Mouse (Mus musculus): ENCODE data around the gene Slc36a1. TPM values are rescaled to one million over a fixed set of nuclear protein-coding genes. Genes with fewer than 3 reads are reported as not detected.

Gene Slc36a1
- polyA plus RNA-seq, 1 experiment from 2014 or later = 2.8 TPM

DNA sequence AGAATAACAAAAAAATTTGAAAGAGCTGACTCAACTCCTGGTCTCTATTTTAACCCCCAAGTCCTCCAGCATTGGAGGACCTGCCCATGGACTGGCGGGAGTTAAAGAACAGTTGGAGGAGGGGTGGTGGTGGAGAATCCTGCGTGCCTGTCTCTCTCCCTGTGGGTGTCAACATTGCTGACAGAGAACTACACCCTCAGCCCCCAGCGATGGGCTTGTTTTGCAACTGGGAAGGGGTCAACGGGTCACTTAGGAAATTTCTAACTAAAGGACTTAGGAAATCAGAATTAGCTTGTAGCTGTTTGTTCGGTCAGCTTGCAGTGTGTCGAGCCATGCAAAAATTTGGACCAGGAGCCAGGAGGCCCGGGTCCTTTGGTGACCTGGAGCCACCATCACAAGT lies 21.0 kb upstream of the Slc36a1 start:
- Histone ChIP-seq H3K9ac (replicated peaks) (no peak overlapping the region), H3K27ac (no peak overlapping the region), H3K4me3 (replicated peaks) (no peak overlapping the region), H3K9me3 (no peaks in the 10 kb centered on the region), H3K4me1 (replicated peaks) (no peaks in the 10 kb centered on the region), H3K4me2 (replicated peaks) (no peak overlapping the region), H3K27me3 (no peaks in the 10 kb centered on the region), H3K36me3 (no peaks in the 10 kb centered on the region)
- ATAC-seq = no peak
- WGBS = 67% methylated on average over 7 of the region's 7 CpGs

DNA sequence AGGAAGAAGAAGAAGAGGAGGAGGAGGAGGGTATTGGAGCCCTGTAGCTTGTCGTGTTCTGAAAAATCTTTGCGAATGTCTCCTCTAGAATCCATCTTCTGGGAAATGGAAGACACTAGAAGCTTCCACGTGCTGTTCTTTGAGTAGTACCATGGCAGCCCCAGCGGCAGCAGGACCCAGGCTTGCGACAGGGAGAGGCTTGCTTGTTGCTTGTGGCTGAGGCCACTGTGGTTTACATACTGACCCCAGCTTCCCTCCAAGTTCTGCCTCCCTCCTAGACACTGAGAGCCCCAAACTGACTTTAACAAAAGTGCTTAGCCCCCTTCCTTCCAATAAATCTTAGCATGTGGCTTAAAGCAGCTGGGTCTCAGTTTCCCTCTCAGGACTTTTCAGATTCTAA lies 19.9 kb upstream of the Slc36a1 start:
- Histone ChIP-seq H3K27ac (no peak overlapping the region), H3K4me1 (replicated peaks) (no peaks in the 10 kb centered on the region), H3K9ac (replicated peaks) (no peak overlapping the region), H3K4me3 (replicated peaks) (no peak overlapping the region), H3K9me3 (no peaks in the 10 kb centered on the region), H3K36me3 (no peaks in the 10 kb centered on the region), H3K4me2 (replicated peaks) (no peak overlapping the region), H3K27me3 (no peaks in the 10 kb centered on the region)
- 86% methylated on average over 5 of the region's 5 CpGs for WGBS
- ATAC-seq = no peak

GRCm38 (mm10) chr11:55184733-55185291 lies 19.3 kb upstream of the Slc36a1 start, which contains the start of gene Slc36a2:
Gene Slc36a2, minus strand, starts transcription at chr11:55185077.
- no peak within 1 kb of the TSS for H3K4me2 ChIP-seq (replicated peaks)
- H3K36me3 ChIP-seq = no peaks in the 10 kb centered on the region
- no peaks in the 10 kb centered on the region for H3K9me3 ChIP-seq
- no peak within 1 kb of the TSS for H3K9ac ChIP-seq (replicated peaks)
- no peaks in the 10 kb centered on the region for H3K4me1 ChIP-seq (replicated peaks)
- H3K4me3 ChIP-seq (replicated peaks) = no peak within 1 kb of the TSS
- no peak for ATAC-seq
- H3K27ac ChIP-seq = no peak within 1 kb of the TSS
- no peaks in the 10 kb centered on the region for H3K27me3 ChIP-seq
- WGBS = 19% methylated on average over 10 of the region's 10 CpGs

- H3K4me2 ChIP-seq (replicated peaks) = no peak overlapping the region
- H3K27me3 ChIP-seq = no peaks in the 10 kb centered on the region
- H3K9ac ChIP-seq (replicated peaks) = no peak overlapping the region
- no peaks in the 10 kb centered on the region for H3K36me3 ChIP-seq
- WGBS = 87% methylated on average over 4 of the region's 4 CpGs
- no peaks in the 10 kb centered on the region for H3K9me3 ChIP-seq
- no peaks in the 10 kb centered on the region for H3K4me1 ChIP-seq (replicated peaks)
- no peak overlapping the region for H3K27ac ChIP-seq
- ATAC-seq = no peak
- H3K4me3 ChIP-seq (replicated peaks) = no peak overlapping the region
Measured at GRCm38 (mm10) chr11:55187292-55187691, 16.9 kb upstream of the Slc36a1 start.

DNA sequence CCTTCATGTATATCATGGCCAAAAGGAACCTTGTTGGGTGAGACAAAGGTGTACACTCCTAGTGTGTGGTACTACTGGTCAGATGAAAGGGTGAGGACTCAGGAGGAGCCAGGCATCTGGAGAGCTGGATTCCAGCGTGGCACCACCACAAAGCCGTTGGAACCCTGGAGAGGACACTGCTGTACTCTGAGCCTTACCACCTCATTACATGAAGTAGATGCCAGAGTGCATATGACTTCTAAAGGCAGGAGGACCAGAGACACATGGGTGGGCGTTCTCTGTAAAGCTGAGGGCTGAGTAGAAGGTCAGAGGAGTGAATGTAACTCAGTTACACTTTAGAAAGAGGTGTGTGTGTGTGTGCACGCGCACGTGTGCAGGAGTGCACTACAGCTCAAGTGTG lies 16.4 kb upstream of the Slc36a1 start:
- 86% methylated on average over 6 of the region's 6 CpGs for WGBS
- Histone ChIP-seq H3K4me2 (replicated peaks) (no peak overlapping the region), H3K9ac (replicated peaks) (no peak overlapping the region), H3K4me3 (replicated peaks) (no peak overlapping the region), H3K36me3 (no peaks in the 10 kb centered on the region), H3K9me3 (no peaks in the 10 kb centered on the region), H3K27ac (no peak overlapping the region), H3K4me1 (replicated peaks) (no peaks in the 10 kb centered on the region), H3K27me3 (no peaks in the 10 kb centered on the region)
- ATAC-seq = no peak

- Histone ChIP-seq H3K9ac (replicated peaks) (no peak overlapping the region), H3K36me3 (no peaks in the 10 kb centered on the region), H3K4me3 (replicated peaks) (no peak overlapping the region), H3K27me3 (no peaks in the 10 kb centered on the region), H3K4me2 (replicated peaks) (no peak overlapping the region), H3K9me3 (no peaks in the 10 kb centered on the region), H3K4me1 (replicated peaks) (no peaks in the 10 kb centered on the region), H3K27ac (no peak overlapping the region)
- 81% methylated on average over 3 of the region's 3 CpGs for WGBS
- ATAC-seq = no peak
Measured at GRCm38 (mm10) chr11:55190216-55190615, 13.9 kb upstream of the Slc36a1 start.

DNA sequence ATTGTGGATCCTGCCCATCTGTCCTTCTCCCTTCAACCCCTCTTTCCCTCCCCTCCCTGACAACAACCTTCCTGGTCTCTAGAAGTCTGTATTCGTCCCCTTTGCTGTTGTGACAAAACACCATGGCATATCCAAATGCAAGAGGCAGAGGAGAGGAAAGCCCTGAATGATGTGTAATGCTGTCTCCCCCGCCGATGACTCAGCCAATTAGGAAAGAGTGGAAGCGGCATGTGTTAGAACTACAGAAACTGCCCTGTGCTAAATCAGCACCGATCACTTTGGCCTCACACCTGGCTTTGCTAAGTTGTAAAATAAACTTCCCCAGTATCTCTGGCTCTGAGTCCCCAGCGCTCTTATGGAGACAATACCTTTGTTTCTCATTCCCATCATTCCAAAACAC lies 7.1 kb upstream of the Slc36a1 start:
- no peaks in the 10 kb centered on the region for H3K36me3 ChIP-seq
- WGBS = 80% methylated on average over 6 of the region's 6 CpGs
- H3K27ac ChIP-seq = no peak overlapping the region
- no peak overlapping the region for H3K4me2 ChIP-seq (replicated peaks)
- no peak overlapping the region for H3K4me3 ChIP-seq (replicated peaks)
- H3K4me1 ChIP-seq (replicated peaks) = no peaks in the 10 kb centered on the region
- no peaks in the 10 kb centered on the region for H3K27me3 ChIP-seq
- H3K9me3 ChIP-seq = no peaks in the 10 kb centered on the region
- no peak for ATAC-seq
- no peak overlapping the region for H3K9ac ChIP-seq (replicated peaks)

DNA sequence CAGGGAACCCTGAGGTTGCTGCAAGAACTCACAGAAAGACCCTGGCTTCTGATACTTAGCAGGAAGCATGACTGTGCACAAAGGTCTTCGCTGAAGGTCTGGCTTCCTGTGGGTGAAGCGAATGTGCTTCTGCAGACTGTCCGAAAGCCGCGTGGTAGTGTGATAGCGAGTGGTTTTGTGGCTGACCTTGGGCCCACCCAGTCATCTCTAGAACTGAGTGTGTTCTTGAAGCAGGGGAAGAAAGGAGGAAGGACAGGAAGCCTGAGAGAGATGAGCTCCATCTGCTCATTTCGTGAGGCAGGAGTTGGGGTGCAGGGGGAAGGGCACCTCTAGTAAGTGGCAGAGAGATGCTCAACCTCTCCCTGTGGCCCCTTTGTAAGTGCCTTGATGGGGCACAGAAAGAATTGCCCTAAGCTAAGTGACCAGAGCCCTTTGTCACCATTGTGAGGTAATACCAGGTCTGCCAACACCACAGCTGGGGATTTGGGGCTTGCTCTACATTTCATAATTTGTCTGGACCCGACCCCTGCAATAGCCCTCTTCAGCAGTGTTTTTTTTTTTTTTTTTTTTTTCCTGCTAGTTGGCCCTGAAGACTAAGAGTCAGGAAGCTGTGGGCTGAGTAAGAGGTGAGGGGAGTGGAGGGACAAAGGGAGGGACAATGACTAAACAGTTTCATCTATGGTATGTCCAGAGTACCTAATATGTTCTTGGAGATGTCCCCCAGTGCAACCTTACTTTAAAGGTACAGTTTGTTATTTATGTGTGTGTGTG lies 6.2 kb upstream of the Slc36a1 start:
- H3K9me3 ChIP-seq = no peaks in the 10 kb centered on the region
- no peak overlapping the region for H3K4me2 ChIP-seq (replicated peaks)
- H3K36me3 ChIP-seq = no peaks in the 10 kb centered on the region
- H3K27me3 ChIP-seq = no peaks in the 10 kb centered on the region; the same call in 1 of the 2 replicates
- H3K4me1 ChIP-seq (replicated peaks) = no peaks in the 10 kb centered on the region
- H3K9ac ChIP-seq (replicated peaks) = no peak overlapping the region
- WGBS = 88% methylated on average over 8 of the region's 8 CpGs
- no peak overlapping the region for H3K27ac ChIP-seq
- ATAC-seq = no peak
- H3K4me3 ChIP-seq (replicated peaks) = no peak overlapping the region

DNA sequence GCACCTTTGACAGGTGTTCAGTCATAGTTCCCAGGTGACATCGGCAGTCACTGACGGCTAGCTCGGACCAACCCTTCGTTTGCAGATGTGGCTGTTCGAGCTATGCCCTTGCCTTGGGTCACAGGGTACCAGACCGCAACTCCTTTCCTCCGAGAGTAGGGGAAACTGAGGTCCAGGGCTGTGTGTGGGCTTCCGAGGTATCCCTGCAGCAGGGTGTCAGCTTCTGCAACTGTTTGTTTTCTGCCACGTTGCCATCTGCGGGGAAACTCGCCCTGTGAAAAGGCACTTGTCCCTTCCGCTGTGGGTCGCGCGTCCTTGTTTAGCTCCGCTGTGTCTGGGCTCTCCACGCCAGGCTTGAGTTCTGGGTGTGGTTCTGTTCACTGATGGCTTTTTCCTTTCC lies 452 bp downstream of the Slc36a1 start:
- Histone ChIP-seq H3K27ac (peak overlapping the region; percentile 44; the same call in 1 of the 2 replicates), H3K27me3 (no peaks in the 10 kb centered on the region; the same call in 1 of the 2 replicates), H3K4me3 (replicated peaks) (peak overlapping the region; percentile 88), H3K4me2 (replicated peaks) (peak overlapping the region; percentile 98), H3K9me3 (no peaks in the 10 kb centered on the region), H3K4me1 (replicated peaks) (peaks cover 26% of the 10 kb centered on the region), H3K9ac (replicated peaks) (peak overlapping the region; percentile 85), H3K36me3 (no peaks in the 10 kb centered on the region)
- ATAC-seq = peak; percentile 79
- WGBS = 10% methylated on average over 17 of the region's 17 CpGs

- 69% methylated on average over 6 of the region's 6 CpGs for WGBS
- Histone ChIP-seq H3K9ac (replicated peaks) (no peak overlapping the region), H3K36me3 (no peaks in the 10 kb centered on the region; the same call in 1 of the 2 replicates), H3K27ac (no peak overlapping the region), H3K4me1 (replicated peaks) (peaks cover 26% of the 10 kb centered on the region), H3K9me3 (no peaks in the 10 kb centered on the region), H3K27me3 (no peaks in the 10 kb centered on the region), H3K4me3 (replicated peaks) (no peak overlapping the region), H3K4me2 (replicated peaks) (no peak overlapping the region)
- no peak for ATAC-seq
Measured at GRCm38 (mm10) chr11:55208001-55208690, 4.0 kb downstream of the Slc36a1 start.

DNA sequence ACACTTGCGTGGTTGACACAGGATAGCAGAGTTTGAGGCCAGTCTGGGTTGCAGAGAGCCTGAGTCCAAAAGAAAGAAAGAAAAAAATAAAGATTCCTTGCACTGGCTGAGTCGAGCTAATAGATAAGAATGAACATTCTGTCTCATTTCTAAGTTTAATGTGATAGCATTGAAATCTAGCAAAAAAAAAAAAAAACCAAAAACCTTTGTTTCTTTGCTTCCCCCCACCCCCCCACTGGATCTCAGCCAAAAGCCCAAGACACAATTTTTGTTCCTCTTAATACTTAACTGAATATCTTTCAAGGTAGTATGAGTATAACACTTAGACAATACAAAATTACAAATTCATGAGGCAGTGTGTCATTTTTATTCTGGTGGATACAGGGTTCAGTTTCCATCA lies 4.9 kb downstream of the Slc36a1 start:
- WGBS = 87% methylated on average over 2 of the region's 2 CpGs
- no peaks in the 10 kb centered on the region for H3K27me3 ChIP-seq
- ATAC-seq = no peak

GRCm38 (mm10) chr11:55209626-55210353 lies 5.6 kb downstream of the Slc36a1 start:
- Histone ChIP-seq H3K27ac (no peak overlapping the region), H3K36me3 (peaks cover 5% of the 10 kb centered on the region; the same call in 1 of the 2 replicates), H3K4me2 (replicated peaks) (no peak overlapping the region), H3K27me3 (no peaks in the 10 kb centered on the region), H3K9ac (replicated peaks) (no peak overlapping the region), H3K4me3 (replicated peaks) (no peak overlapping the region), H3K9me3 (no peaks in the 10 kb centered on the region), H3K4me1 (replicated peaks) (peaks cover 23% of the 10 kb centered on the region)
- no peak for ATAC-seq
- 85% methylated on average over 6 of the region's 6 CpGs for WGBS

More for the DNA sequence above, 4.9 kb downstream of the Slc36a1 start:
- Histone ChIP-seq H3K4me1 (replicated peaks) (peaks cover 26% of the 10 kb centered on the region), H3K27ac (no peak overlapping the region), H3K9me3 (no peaks in the 10 kb centered on the region), H3K36me3 (peaks cover 3% of the 10 kb centered on the region; the same call in 1 of the 2 replicates), H3K4me2 (replicated peaks) (no peak overlapping the region), H3K9ac (replicated peaks) (no peak overlapping the region), H3K4me3 (replicated peaks) (no peak overlapping the region)
